Mouse (Mus musculus) naive thymus-derived CD4-positive, alpha-beta T cell, adult 5 months (primary cell): ENCODE results near the gene 4933430I17Rik. TPM values are rescaled to one million over a fixed set of nuclear protein-coding genes. Genes with fewer than 3 reads are reported as not detected.

Experiments
- polyA plus RNA-seq: library from polyadenylated mRNA; unstranded; fragments of 100-300 nt; shearing (Covaris generic); gene quantifications from one replicate; pipeline ENCODE4 v1.2.1, GENCODE M21; 2017

4933430I17Rik gene
- 0.45 TPM for polyA plus RNA-seq

GRCm38 (mm10) chr4:62524651-62525488, at the start of gene 4933430I17Rik, which contains the start of gene Pole3:
Gene 4933430I17Rik, plus strand, starts transcription at chr4:62525369.
Gene Pole3, minus strand, starts transcription at chr4:62525068.

DNA sequence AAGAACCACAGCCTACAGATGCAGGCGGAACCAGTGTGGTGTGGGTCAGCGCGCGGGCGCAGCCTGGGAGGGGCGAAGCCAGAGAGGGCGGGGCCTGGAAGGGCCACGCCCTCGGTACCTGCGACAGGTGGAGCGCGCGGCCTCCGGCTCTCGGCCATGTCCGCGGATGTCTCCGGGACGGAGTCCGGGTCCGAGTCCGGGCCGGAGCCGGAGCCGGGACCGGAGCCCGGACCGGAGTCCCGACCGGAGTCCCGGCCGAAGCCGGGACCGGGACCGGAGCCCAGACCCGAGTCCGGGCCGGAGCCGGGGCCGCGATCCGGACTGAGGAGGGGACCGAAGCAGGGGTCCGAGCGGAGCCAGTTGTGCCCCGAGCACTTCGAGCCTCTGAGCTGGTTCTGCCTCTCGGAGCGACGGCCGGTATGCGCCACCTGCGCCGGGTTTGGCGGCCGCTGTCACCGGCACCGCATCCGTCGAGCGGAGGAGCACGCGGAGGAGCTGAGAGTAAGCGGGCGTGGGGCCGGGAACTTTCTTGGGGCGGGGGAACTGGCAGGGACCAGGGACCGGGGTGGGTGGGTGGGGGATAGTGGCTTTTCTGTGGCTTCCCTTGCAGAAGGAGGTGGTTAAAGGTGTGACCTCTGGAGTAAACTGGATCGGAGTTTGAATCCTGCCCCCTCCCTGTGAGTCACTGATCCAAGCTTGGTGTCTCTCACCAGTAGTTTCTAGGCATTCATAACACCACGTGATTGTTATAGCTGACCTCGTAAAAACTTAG, 45.0 kb upstream of the 4933430I17Rik start, which contains the start of gene Bspry:
Gene Bspry (plus strand): TSS at position 117 of the 772 bp plus-strand sequence.

GRCm38 (mm10) chr4:62503374-62503970, 21.7 kb upstream of the 4933430I17Rik start, which contains the start of gene Hdhd3:
Gene Hdhd3, minus strand, starts transcription at chr4:62503467.

DNA sequence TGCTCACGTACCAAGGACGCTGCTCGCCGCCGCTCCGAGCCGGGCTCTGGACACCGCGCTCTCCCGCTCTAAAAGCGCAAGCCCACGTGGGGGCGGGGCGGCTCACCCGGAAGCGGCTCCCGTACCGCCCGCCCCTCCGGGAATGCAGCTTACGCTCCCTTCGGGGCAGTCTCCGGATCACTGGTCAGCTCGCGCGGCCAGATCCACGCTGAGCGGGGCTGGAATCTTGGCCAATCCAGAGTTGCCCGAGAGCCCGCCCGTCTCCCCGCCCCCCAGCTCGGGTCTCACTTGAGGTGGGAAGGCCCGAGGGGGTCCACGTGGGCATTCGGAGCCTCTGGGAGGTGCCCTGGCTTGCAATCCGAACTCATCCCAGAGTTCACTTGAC, 5.3 kb upstream of the 4933430I17Rik start, which contains the start of gene Alad:
Gene Alad (minus strand): TSS at position 70 of the 385 bp plus-strand sequence.

DNA sequence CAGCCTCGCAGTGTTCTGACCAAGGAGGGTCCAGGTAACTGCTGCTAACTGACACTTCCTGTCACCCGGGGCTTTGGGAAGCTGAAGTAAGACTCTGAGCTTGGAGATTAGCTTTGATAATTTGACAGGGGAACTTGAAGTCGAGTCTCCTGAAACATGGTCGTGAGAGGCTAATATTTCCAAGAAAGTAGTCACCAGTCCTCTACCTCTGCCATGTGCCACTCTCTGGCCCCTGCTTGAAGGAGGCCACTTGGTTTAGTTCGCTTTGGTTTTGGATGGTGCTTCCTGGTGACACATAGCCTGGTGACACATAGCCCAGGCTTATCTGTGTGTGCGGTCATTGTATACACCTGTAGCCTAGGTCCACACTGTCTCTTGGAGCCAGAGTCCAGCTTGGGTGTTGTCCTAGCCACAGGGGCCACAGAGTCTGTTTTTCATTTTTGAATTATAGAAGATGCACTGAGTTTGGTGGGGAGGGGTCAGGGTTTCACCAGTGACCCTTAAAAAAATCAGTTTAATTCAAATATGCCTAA, 34.7 kb downstream of the 4933430I17Rik start, which contains the start of gene Rgs3:
Gene Rgs3 (plus strand): TSS at position 51 of the 533 bp plus-strand sequence.

Other genes with a start within 250 kb of the 4933430I17Rik start
- gene Fkbp15, start 164.8 kb upstream of the 4933430I17Rik start, polyA plus RNA-seq: 51.5 TPM
- 14.3 TPM for gene Slc31a1, start 164.6 kb upstream of the 4933430I17Rik start, polyA plus RNA-seq
- 69.4 TPM for gene Cdc26, start 116.7 kb upstream of the 4933430I17Rik start, polyA plus RNA-seq
- 27.2 TPM for gene Prpf4, start 116.6 kb upstream of the 4933430I17Rik start, polyA plus RNA-seq
- not detected for gene Rnf183, start 90.1 kb upstream of the 4933430I17Rik start, polyA plus RNA-seq
- 0.21 TPM for gene Wdr31, start 54.5 kb upstream of the 4933430I17Rik start, polyA plus RNA-seq
- gene Bspry, start 45.3 kb upstream of the 4933430I17Rik start, polyA plus RNA-seq: 0.42 TPM
- gene Hdhd3, start 21.9 kb upstream of the 4933430I17Rik start, polyA plus RNA-seq: 0.29 TPM
- 13.4 TPM for gene Alad, start 5.5 kb upstream of the 4933430I17Rik start, polyA plus RNA-seq
- gene Pole3, start 301 bp upstream of the 4933430I17Rik start, polyA plus RNA-seq: 21.3 TPM
- 35.5 TPM for gene Rgs3, start 34.5 kb downstream of the 4933430I17Rik start, polyA plus RNA-seq